Mouse (Mus musculus) hindbrain, embryonic 11.5 days (tissue): Measurements from ENCODE around the gene Shisa9. TPM values are rescaled to one million over a fixed set of nuclear protein-coding genes. Genes with fewer than 3 reads are reported as not detected.

Experiments used
- polyA plus RNA-seq: library from polyadenylated mRNA; unstranded; fragments of >200 nt; fragmentation: Nextera tagmentation; extraction: Ambion mirVana; gene quantifications from 2 replicates; pipeline ENCODE4 v1.2.1, GENCODE M21; 2014

Shisa9 gene
- polyA plus RNA-seq, 1 experiment from 2014 or later, result 1.7 TPM

Other genes with a start within 250 kb of the Shisa9 start
- 16.9 and 17.0 TPM in 2 replicates for gene Cpped1, start 74.7 kb upstream of the Shisa9 start, polyA plus RNA-seq